Mouse (Mus musculus) hematopoietic stem cell, adult 5-6 weeks (primary cell): ENCODE results near the gene Rhbdd2. TPM values are rescaled to one million over a fixed set of nuclear protein-coding genes. Genes with fewer than 3 reads are reported as not detected.

Experiments
- total RNA-seq: library from RNA; stranded (forward); fragments of 172-1452, 232-1000 nt; gene quantifications from 2 replicates; pipeline ENCODE4 v1.2.3, GENCODE M21; 2017

Gene Rhbdd2
- total RNA-seq, 1 experiment from 2014 or later = 13.4 TPM

Other genes starting within 250 kb of the Rhbdd2 start
- 6.3 and 8.2 TPM in 2 replicates for gene Pom121, start 238.1 kb upstream of the Rhbdd2 start, total RNA-seq
- 16.8 and 27.7 TPM in 2 replicates for gene Hip1, start 87.5 kb upstream of the Rhbdd2 start, total RNA-seq
- gene Ccl26, start 69.0 kb upstream of the Rhbdd2 start, total RNA-seq = not detected in 2 replicates
- gene Ccl24, start 59.6 kb upstream of the Rhbdd2 start, total RNA-seq = not detected in 2 replicates
- gene Por, start 37.4 kb downstream of the Rhbdd2 start, total RNA-seq = 75.9 and 96.4 TPM in 2 replicates
- gene Tmem120a, start 111.8 kb downstream of the Rhbdd2 start, total RNA-seq = 7.7 and 11.5 TPM in 2 replicates
- not detected in 2 replicates for gene Styxl1, start 145.8 kb downstream of the Rhbdd2 start, total RNA-seq
- 130 and 138 TPM in 2 replicates for gene Mdh2, start 145.9 kb downstream of the Rhbdd2 start, total RNA-seq
- not detected in 2 replicates for gene Srrm3, start 174.3 kb downstream of the Rhbdd2 start, total RNA-seq